Mouse (Mus musculus): Measurements from ENCODE around the gene Gm10521.

Gene Gm10521

DNA sequence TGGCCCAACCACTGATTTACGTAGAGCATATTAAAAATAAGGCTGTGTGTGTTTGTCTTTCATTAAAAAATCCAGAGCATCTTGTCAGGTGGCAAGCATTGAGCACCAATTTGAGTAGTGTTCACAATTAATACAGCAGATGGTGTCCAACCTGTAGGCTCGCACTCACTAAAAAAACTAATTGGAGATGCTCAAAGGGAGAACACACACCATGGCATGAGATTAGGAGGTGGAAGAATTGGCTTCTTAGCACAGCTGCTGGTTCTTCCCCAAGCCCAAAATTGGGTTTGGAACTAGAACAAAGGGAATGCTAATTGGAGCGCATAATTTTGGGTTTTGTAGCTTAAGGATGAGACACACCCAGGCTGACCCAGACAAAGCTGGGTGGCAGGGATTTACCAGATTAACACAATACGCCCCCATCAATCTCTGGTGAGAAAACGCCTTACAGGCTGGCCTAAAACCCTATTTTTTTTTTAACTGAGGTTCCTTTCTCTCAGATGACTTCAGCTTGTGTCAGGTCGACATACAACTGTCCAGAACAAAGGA is 51.1 kb downstream of the Gm10521 start:
- in situ Hi-C loops (cut with MboI; ENCODE audit: unreplicated experiment in 2 of 2) = no loop called here
